In genomic region chr17:33981192-33981909, GRCm38 (mm10) we compare ENCODE assay signal across 8 mouse cellular contexts. TPM values are rescaled to one million over a fixed set of nuclear protein-coding genes. Genes with fewer than 3 reads are reported as not detected.
A peak's percentile ranks its signal among the peaks of the same experiment; 100 is the strongest.
DNase-seq lines count a peak whose midpoint lies in the region; ATAC-seq lines count a peak whose summit lies in the region.
"Not testable (repeated sequence)": the region's sequence is repeated elsewhere in the genome, so short reads cannot be mapped to it uniquely, and the experiment has no call there.

No protein-coding gene starts in this region.

- peak overlapping the region; percentile 49 for H3K4me3 ChIP-seq in embryonic facial prominence, embryonic 14.5 days (ENCODE audit: low read depth, low read length)

- not testable (repeated sequence) for H3K9me3 ChIP-seq in embryonic facial prominence, embryonic 14.5 days (ENCODE audit: control insufficient read depth, low read length)

- DNase-seq in adrenal gland, postnatal 25 days: peak; percentile 78
- DNase-seq in embryonic facial prominence, embryonic 14.5 days (ENCODE audit: low spot score): peak; percentile 99
- DNase-seq in heart, adult 18-20 months: peak; percentile 91 to 95
- DNase-seq in kidney, adult 11 months: peak; percentile 95
- DNase-seq in left cerebral cortex, postnatal 25 days (ENCODE audit: low spot score in 2 of 2): peak; percentile 86 to 95
- peak; percentile 88 to 90 for DNase-seq in right cerebral cortex, postnatal 36 days (ENCODE audit: low spot score in 2 of 2)
- DNase-seq in urinary bladder, postnatal 36 days (ENCODE audit: low spot score in 2 of 2): peak; percentile 68 to 87

- peak overlapping the region; percentile 90 for H3K27ac ChIP-seq in embryonic facial prominence, embryonic 14.5 days (replicated peaks; ENCODE audit: low read depth, low read length)

- H3K27me3 ChIP-seq in embryonic facial prominence, embryonic 14.5 days (replicated peaks; ENCODE audit: control insufficient read depth, insufficient read depth, low read length): peaks cover 42% of the 10 kb centered on the region

- peak overlapping the region; percentile 62 for H3K4me2 ChIP-seq in embryonic facial prominence, embryonic 14.5 days (ENCODE audit: low read depth, low read length)

- not testable (repeated sequence) for H3K36me3 ChIP-seq in embryonic facial prominence, embryonic 14.5 days (ENCODE audit: control insufficient read depth, insufficient read depth, low read length)

- peak; percentile 93 for ATAC-seq in embryonic facial prominence, embryonic 14.5 days (ENCODE audit: low read depth)
- peak; percentile 81 for ATAC-seq in megakaryocyte-erythroid progenitor cell, adult 5-6 weeks (replicated peaks; ENCODE audit: low FRiP score, low TSS enrichment, poor library complexity, severe bottlenecking)

- H3K9ac ChIP-seq in embryonic facial prominence, embryonic 14.5 days (ENCODE audit: low read depth, low read length): peak overlapping the region; percentile 60

- intact Hi-C loops in left cerebral cortex, postnatal 25 days (cut with DNase I): not testable (repeated sequence)

- H3K4me1 ChIP-seq in embryonic facial prominence, embryonic 14.5 days (ENCODE audit: control insufficient read depth, insufficient read depth, low read length): not testable (repeated sequence)

- 2% methylated on average over 27 of the region's 27 CpGs for WGBS in embryonic facial prominence, embryonic 14.5 days

RNA-seq across cellular contexts. Expression of gene H2-K1, which starts 18.8 kb away (rescaled TPM):
- 321 and 327 TPM in 2 replicates for total RNA-seq in adrenal gland, postnatal 25 days (2021)
- 20.8 and 30.8 TPM in 2 replicates for polyA plus RNA-seq in embryonic facial prominence, embryonic 14.5 days (2014; fragmentation: Nextera tagmentation; extraction: Ambion mirVana)
- total RNA-seq in heart, adult 18-20 months (2021): 100 to 1,000 TPM; 204 to 337 TPM
- total RNA-seq in left cerebral cortex, postnatal 25 days (2021): 10 to 100 TPM; 12.3 to 15.9 TPM
- 870 and 1,054 TPM in 2 replicates for total RNA-seq in megakaryocyte-erythroid progenitor cell, adult 5-6 weeks (2014; fragmentation: Nextera tagmentation)
- total RNA-seq in megakaryocyte-erythroid progenitor cell, adult 5-6 weeks (2017): 664 and 816 TPM in 2 replicates

RNA-seq across cellular contexts. Expression of gene Rps18, which starts 25.6 kb away (rescaled TPM):
- 630 and 736 TPM in 2 replicates for total RNA-seq in adrenal gland, postnatal 25 days (2021)
- 2,078 and 2,095 TPM in 2 replicates for polyA plus RNA-seq in embryonic facial prominence, embryonic 14.5 days (2014; fragmentation: Nextera tagmentation; extraction: Ambion mirVana)
- 100 to 1,000 TPM; 419 to 435 TPM for total RNA-seq in heart, adult 18-20 months (2021)
- 100 to 1,000 TPM; 296 to 299 TPM for total RNA-seq in left cerebral cortex, postnatal 25 days (2021)
- 6,055 and 6,432 TPM in 2 replicates for total RNA-seq in megakaryocyte-erythroid progenitor cell, adult 5-6 weeks (2014; fragmentation: Nextera tagmentation)
- 1,728 and 1,730 TPM in 2 replicates for total RNA-seq in megakaryocyte-erythroid progenitor cell, adult 5-6 weeks (2017)

RNA-seq across cellular contexts. Expression of gene Vps52, which starts 25.7 kb away (rescaled TPM):
- 57.4 and 70.0 TPM in 2 replicates for total RNA-seq in adrenal gland, postnatal 25 days (2021)
- 38.6 and 41.6 TPM in 2 replicates for polyA plus RNA-seq in embryonic facial prominence, embryonic 14.5 days (2014; fragmentation: Nextera tagmentation; extraction: Ambion mirVana)
- 10 to 100 TPM; 36.8 to 39.7 TPM for total RNA-seq in heart, adult 18-20 months (2021)
- total RNA-seq in left cerebral cortex, postnatal 25 days (2021): 10 to 100 TPM; 78.4 to 81.9 TPM
- total RNA-seq in megakaryocyte-erythroid progenitor cell, adult 5-6 weeks (2014; fragmentation: Nextera tagmentation): 41.4 and 51.4 TPM in 2 replicates
- total RNA-seq in megakaryocyte-erythroid progenitor cell, adult 5-6 weeks (2017): 17.4 and 26.2 TPM in 2 replicates

RNA-seq across cellular contexts. Expression of gene B3galt4, which starts 30.1 kb away (rescaled TPM):
- total RNA-seq in adrenal gland, postnatal 25 days (2021): 8.5 and 8.9 TPM in 2 replicates
- 4.4 and 5.7 TPM in 2 replicates for polyA plus RNA-seq in embryonic facial prominence, embryonic 14.5 days (2014; fragmentation: Nextera tagmentation; extraction: Ambion mirVana)
- 1 to 10 TPM; 1.3 to 1.8 TPM for total RNA-seq in heart, adult 18-20 months (2021)
- 1 to 10 TPM; 5.8 to 6.4 TPM for total RNA-seq in left cerebral cortex, postnatal 25 days (2021)
- total RNA-seq in megakaryocyte-erythroid progenitor cell, adult 5-6 weeks (2014; fragmentation: Nextera tagmentation): 0.90 and 1.8 TPM in 2 replicates
- 2.7 TPM in 1 of 2 replicates, not detected in the other for total RNA-seq in megakaryocyte-erythroid progenitor cell, adult 5-6 weeks (2017)

RNA-seq across cellular contexts. Expression of gene Wdr46, which starts 40.9 kb away (rescaled TPM):
- total RNA-seq in adrenal gland, postnatal 25 days (2021): 38.7 and 40.4 TPM in 2 replicates
- 15.4 and 20.2 TPM in 2 replicates for polyA plus RNA-seq in embryonic facial prominence, embryonic 14.5 days (2014; fragmentation: Nextera tagmentation; extraction: Ambion mirVana)
- total RNA-seq in heart, adult 18-20 months (2021): 10 to 100 TPM; 10.3 to 10.9 TPM
- 10 to 100 TPM; 11.2 to 12.0 TPM for total RNA-seq in left cerebral cortex, postnatal 25 days (2021)
- 75.2 and 76.4 TPM in 2 replicates for total RNA-seq in megakaryocyte-erythroid progenitor cell, adult 5-6 weeks (2014; fragmentation: Nextera tagmentation)
- total RNA-seq in megakaryocyte-erythroid progenitor cell, adult 5-6 weeks (2017): 78.8 and 105 TPM in 2 replicates

Comparison
In these comparisons a context has a peak if more than half of its experiments do, and no peak if none do; other contexts are left out.
1. Peak in every context shown above with its lines: DNase-seq, ATAC-seq, H3K4me3 ChIP-seq and H3K27ac ChIP-seq.
2. RNA of gene H2-K1, which starts 18.8 kb away (total RNA-seq): 664 to 1,054 TPM in megakaryocyte-erythroid progenitor cell, adult 5-6 weeks, 204 to 337 TPM in heart, adult 18-20 months and 321 to 327 TPM in adrenal gland, postnatal 25 days; 12.3 to 15.9 TPM in left cerebral cortex, postnatal 25 days; every median in the first group is over 10 times any median in the second.